Mouse (Mus musculus) intestine, embryonic 16.5 days (tissue): ENCODE data around the gene Hist1h2bk. TPM values are rescaled to one million over a fixed set of nuclear protein-coding genes. Genes with fewer than 3 reads are reported as not detected.

Experiments
- ATAC-seq: fragments of 200-750 bp; cut with Nextera tagmentation; 2 replicates; pipeline ENCODE4 v1.8.0; 2017; ENCODE audit warnings: moderate TSS enrichment, moderate library complexity
- H3K27ac ChIP-seq: fragments of 300-500 bp; sonication (generic); 2 replicates; pipeline ENCODE4 v1.5.1; 2014; ENCODE audit warnings: mild to moderate bottlenecking, low read length
- H3K27me3 ChIP-seq: fragments of 300-500 bp; sonication (generic); replicated peaks from 2 replicates; pipeline ENCODE4 v1.6.1; 2014; ENCODE audit warnings: low read length, control low read depth, mixed read lengths; ENCODE audit not compliant: control insufficient read depth, insufficient read depth
- H3K36me3 ChIP-seq: fragments of 300-500 bp; sonication (generic); 2 replicates; pipeline ENCODE4 v1.6.1; 2014; ENCODE audit warnings: low read length, control low read depth; ENCODE audit not compliant: control insufficient read depth, insufficient read depth
- H3K4me1 ChIP-seq: fragments of 300-500 bp; sonication (generic); 2 replicates; pipeline ENCODE4 v1.6.1; 2014; ENCODE audit warnings: low read length, control low read depth, mixed read lengths; ENCODE audit not compliant: control insufficient read depth, insufficient read depth
- H3K4me2 ChIP-seq: fragments of 300-500 bp; sonication (generic); 2 replicates; pipeline ENCODE4 v1.6.1; 2014; ENCODE audit warnings: low read depth, low read length, control low read depth
- H3K4me3 ChIP-seq: fragments of 300-500 bp; sonication (generic); 2 replicates; pipeline ENCODE4 v1.5.1; 2014; ENCODE audit warnings: mild to moderate bottlenecking, low read length
- H3K9ac ChIP-seq: fragments of 300-500 bp; sonication (generic); 2 replicates; pipeline ENCODE4 v1.6.1; 2014; ENCODE audit warnings: low read depth, low read length
- H3K9me3 ChIP-seq: fragments of 300-500 bp; sonication (generic); 2 replicates; pipeline ENCODE4 v1.6.1; 2016; ENCODE audit warnings: low read length, control low read depth; ENCODE audit not compliant: control insufficient read depth
- WGBS: fragments of 180-500 bp; shearing (Covaris S2); extraction: QIAGEN DNeasy Blood & Tissue Kit; methylation state at CpG from one replicate; pipeline ENCODE4 v1.1.7; 2014; 5-methylcytosine and 5-hydroxymethylcytosine counted together
- polyA plus RNA-seq: library from polyadenylated mRNA; unstranded; fragments of >200 nt; fragmentation: Nextera tagmentation; extraction: Ambion mirVana; gene quantifications from 2 replicates; pipeline ENCODE4 v1.2.1, GENCODE M21; 2015

Hist1h2bk gene
- polyA plus RNA-seq, 1 experiment from 2014 or later: 1.8 TPM

DNA sequence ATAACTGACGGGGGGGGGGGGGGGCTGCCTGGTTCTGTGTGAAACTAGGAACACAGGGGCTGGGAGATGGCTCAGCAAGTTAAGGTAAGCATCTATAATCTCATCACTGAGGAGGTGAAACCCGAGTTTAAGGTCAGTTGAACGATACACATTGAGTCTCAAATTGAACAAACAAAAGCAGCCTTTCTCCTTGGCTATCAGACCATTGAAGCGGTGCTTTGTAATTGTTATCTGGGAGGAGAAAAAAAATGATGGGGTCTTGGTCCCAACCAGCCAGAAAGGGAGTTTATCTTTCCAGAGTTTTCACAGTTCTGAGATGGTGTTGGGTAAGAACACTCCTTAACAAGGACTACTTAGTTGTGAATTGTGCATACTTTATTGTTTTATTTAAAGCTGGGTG is 37.8 kb upstream of the Hist1h2bk start:
- 7% methylated on average over 4 of the region's 4 CpGs for WGBS
- H3K4me2 ChIP-seq: no peak overlapping the region
- no peaks in the 10 kb centered on the region for H3K4me1 ChIP-seq

DNA sequence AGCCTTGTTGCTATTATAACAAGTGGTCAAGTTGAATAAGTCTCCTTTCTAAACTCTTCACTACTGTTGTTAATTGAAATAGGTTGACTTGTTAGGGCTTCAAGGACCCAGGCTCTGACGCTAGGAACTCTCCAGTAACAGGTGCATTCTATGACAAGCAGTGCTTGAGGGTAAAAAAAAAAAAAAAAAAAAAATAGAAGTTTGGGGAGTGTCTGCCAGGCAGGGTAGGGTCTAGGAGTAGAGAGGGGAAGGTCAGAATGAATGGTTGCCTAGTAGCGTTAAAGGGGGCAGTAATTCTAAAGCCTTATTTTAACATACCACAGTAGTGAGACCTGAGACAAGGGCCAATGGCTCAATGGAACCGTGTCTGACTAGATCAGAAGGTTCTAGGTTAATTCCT is 37.3 kb upstream of the Hist1h2bk start:
- no peak overlapping the region for H3K4me2 ChIP-seq
- H3K27me3 ChIP-seq: peaks cover 62% of the 10 kb centered on the region
- H3K9me3 ChIP-seq: no peaks in the 10 kb centered on the region
- no peak overlapping the region for H3K9ac ChIP-seq
- no peak for ATAC-seq
- H3K4me1 ChIP-seq: no peaks in the 10 kb centered on the region
- WGBS: 34% methylated on average over 3 of the region's 3 CpGs
- no peak overlapping the region for H3K4me3 ChIP-seq
- no peaks in the 10 kb centered on the region for H3K36me3 ChIP-seq
- H3K27ac ChIP-seq: no peak overlapping the region

More for the DNA sequence above, 37.8 kb upstream of the Hist1h2bk start:
- peaks cover 56% of the 10 kb centered on the region for H3K27me3 ChIP-seq
- no peaks in the 10 kb centered on the region for H3K36me3 ChIP-seq
- H3K9ac ChIP-seq: no peak overlapping the region
- no peak overlapping the region for H3K27ac ChIP-seq
- no peaks in the 10 kb centered on the region for H3K9me3 ChIP-seq
- 0 out of 2 replicates have a peak overlapping the region, but pooled peaks have one; percentile 41 for H3K4me3 ChIP-seq
- ATAC-seq: no peak

DNA sequence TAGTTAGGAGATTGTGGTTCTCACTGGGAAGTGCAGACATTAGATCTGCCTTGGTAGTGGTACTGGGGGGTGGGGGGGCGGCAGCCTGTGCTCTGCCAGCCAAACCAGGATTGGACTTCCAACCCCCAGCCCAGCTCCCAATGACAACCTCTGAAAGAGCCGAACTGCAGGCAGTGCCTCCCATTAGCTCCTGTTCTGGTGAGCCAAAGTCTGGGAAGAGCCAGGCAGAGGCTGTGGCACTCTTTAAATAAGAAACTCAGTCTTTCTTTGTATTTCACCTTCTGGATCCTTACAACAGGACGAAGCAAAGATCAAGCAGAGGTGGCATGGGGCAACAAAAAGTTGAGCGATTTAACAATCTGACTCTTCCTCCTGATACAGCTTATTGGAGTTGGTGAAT is 36.5 kb upstream of the Hist1h2bk start:
- Histone ChIP-seq H3K27ac (no peak overlapping the region), H3K4me1 (no peaks in the 10 kb centered on the region), H3K9ac (no peak overlapping the region), H3K4me3 (no peak overlapping the region), H3K4me2 (no peak overlapping the region), H3K36me3 (no peaks in the 10 kb centered on the region), H3K27me3 (peaks cover 67% of the 10 kb centered on the region), H3K9me3 (no peaks in the 10 kb centered on the region)
- ATAC-seq: no peak
- WGBS: 43% methylated on average over 4 of the region's 4 CpGs

DNA sequence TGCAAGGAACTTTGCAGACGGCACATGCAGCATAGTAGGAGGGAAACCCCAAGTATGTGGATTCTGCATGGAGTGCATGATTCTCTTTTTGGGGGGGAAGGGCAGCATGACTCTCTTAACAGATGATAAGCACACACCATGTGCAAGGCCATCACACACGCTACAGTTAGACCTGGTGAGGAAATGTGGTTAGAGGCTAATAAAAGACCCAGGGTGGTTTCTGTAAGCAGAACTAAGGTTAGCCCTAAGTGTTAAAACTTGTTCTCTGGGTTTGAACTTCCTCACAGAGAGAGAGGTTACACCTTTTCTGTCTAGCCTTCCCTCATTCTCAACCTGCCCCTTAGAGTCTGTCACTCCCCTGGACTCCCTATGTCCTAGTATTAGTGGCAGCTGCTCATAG is 34.3 kb upstream of the Hist1h2bk start:
- no peak overlapping the region for H3K4me3 ChIP-seq
- H3K4me1 ChIP-seq: 0 out of 2 replicates have a peak, but pooled peaks cover 7% of the 10 kb centered on the region
- no peaks in the 10 kb centered on the region for H3K36me3 ChIP-seq
- H3K27me3 ChIP-seq: peaks cover 74% of the 10 kb centered on the region
- H3K27ac ChIP-seq: no peak overlapping the region
- no peak for ATAC-seq
- no peak overlapping the region for H3K9ac ChIP-seq
- no peaks in the 10 kb centered on the region for H3K9me3 ChIP-seq
- 66% methylated on average over 2 of the region's 2 CpGs for WGBS
- H3K4me2 ChIP-seq: no peak overlapping the region

DNA sequence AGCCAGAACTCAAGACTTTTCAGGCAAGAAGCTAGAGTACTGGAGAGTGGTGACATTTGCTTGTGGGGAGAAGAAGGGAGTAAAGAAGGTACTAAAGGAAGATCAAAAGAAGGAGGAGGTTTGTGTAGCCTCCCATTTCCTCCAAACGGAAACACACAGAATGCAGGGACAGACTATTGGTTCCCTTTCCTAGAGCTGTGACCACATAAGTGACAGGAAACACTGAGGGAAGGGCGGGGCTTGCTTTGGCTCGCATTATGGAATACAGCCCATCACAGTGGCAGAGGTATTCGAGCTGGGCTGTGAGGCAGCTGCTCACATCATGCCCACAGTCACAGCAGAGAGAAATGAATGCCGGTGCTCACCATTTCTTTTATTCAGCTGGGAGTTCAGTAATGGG is 33.8 kb upstream of the Hist1h2bk start:
- Histone ChIP-seq H3K36me3 (no peaks in the 10 kb centered on the region), H3K4me1 (peaks cover 10% of the 10 kb centered on the region; the same call in 1 of the 2 replicates), H3K9me3 (no peaks in the 10 kb centered on the region), H3K4me2 (no peak overlapping the region), H3K27ac (no peak overlapping the region), H3K27me3 (peaks cover 76% of the 10 kb centered on the region), H3K9ac (no peak overlapping the region), H3K4me3 (no peak overlapping the region)
- ATAC-seq: no peak
- WGBS: 28% methylated on average over 5 of the region's 5 CpGs

DNA sequence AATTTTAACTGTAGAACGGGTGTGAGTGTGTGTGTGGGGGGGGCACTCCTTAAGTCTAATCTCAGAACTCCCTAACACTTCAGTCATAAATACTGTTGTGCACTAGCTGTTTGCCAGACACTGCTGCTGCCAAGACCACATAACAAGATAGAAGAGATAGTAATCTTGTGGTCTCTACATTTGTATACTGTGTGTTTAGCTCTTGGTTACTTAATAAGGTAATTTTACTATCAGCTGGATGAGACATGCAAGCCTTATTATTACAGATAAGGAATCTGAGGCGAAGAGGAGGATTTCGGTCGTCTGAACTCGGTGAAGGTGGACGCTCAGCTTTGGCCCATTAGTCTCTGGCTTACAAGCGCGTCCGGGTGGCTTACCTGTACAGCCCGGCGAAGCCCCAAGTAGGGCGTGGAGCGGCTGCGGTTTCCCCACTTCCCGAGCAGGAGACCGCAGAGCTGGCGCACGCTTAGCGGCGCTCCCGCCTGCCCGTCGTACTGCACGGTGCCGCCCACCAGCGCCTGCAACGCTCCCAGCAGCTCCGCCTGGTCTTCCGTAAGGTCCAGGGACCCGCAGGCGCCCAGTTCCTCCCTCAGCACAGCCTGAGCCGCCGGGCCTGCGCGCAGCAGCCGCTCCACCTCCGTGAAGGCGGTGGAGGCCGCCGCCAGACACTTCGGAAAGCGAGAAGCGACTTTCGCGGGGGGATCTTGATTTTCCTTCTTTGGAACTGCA is 29.9 kb upstream of the Hist1h2bk start:
- Histone ChIP-seq H3K4me1 (peaks cover 15% of the 10 kb centered on the region; the same call in 1 of the 2 replicates), H3K27ac (peak overlapping the region; percentile 45)
- under 1% methylated on average over 45 of the region's 45 CpGs for WGBS

DNA sequence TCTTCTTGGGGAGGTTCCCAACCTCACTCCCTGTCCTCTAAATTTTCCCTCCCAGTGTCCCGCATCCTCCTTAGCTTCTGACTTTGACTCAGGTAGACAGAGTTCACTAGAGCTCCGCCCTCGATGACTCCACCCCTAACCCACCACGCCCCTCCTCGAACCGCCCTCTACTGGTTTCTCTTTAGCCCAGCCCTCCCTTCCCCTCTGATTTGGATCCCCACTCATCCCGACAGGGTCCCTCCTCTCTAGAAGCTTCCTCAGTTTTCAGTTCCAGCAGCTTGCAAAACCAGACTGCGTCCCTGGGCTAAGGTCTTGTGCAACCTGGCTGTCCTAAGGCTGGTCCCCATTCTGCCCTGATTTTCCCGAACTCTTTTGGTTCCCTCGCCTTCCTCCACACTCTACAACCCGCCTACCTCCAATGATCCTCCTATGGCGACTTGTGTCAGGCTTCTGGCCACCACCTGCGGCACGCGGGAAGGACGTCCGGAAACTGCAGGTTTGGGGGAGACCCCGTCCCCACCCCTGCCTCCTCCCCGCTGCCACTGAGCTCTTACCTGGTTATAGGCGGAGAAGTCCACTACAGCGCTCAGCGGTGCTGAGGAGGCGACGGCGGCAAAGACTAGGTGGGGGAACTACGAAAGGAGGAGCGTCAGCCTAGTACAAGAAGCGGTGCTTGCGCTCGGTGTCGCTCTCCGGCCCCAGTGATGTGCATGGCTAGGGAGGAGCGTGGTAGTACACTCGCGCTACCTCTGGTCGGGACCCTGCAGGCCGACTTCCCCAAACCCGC is 29.1 kb upstream of the Hist1h2bk start:
- Histone ChIP-seq H3K9ac (peak overlapping the region; percentile 69), H3K4me1 (peaks cover 15% of the 10 kb centered on the region; the same call in 1 of the 2 replicates), H3K4me3 (peak overlapping the region; percentile 69), H3K9me3 (no peaks in the 10 kb centered on the region), H3K36me3 (no peaks in the 10 kb centered on the region), H3K27ac (peak overlapping the region; percentile 45), H3K27me3 (peaks cover 80% of the 10 kb centered on the region), H3K4me2 (peak overlapping the region; percentile 96)
- under 1% methylated on average over 38 of the region's 38 CpGs for WGBS
- ATAC-seq: peak; percentile 95

More for the DNA sequence above, 29.9 kb upstream of the Hist1h2bk start:
- ATAC-seq: peak; percentile 93
- H3K4me2 ChIP-seq: peak overlapping the region; percentile 96
- H3K4me3 ChIP-seq: peak overlapping the region; percentile 69
- peak overlapping the region; percentile 69 for H3K9ac ChIP-seq
- no peaks in the 10 kb centered on the region for H3K9me3 ChIP-seq
- peaks cover 83% of the 10 kb centered on the region for H3K27me3 ChIP-seq
- no peaks in the 10 kb centered on the region for H3K36me3 ChIP-seq

DNA sequence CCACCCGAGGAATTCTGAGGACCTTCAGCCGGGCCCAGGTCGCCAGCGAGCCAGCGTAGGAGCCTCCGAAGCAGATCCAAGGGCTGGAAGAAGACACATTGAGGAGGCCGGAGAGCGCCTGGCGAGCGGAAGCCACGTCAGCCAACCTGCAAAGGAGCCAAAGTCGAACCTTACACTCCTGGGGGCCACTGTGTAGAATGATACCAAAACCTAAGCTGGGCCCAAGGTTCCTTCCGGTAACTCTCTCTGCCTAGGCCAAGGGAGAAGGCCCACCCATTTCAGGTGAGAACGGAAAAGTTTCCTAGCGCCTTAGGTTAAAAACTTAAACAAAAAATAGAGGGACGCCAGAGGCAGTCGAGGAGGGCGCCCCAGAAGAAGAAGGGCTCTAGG is 28.6 kb upstream of the Hist1h2bk start:
- Histone ChIP-seq H3K27me3 (peaks cover 76% of the 10 kb centered on the region), H3K27ac (no peak overlapping the region), H3K4me1 (peaks cover 15% of the 10 kb centered on the region; the same call in 1 of the 2 replicates), H3K4me3 (peak overlapping the region; percentile 69), H3K36me3 (no peaks in the 10 kb centered on the region), H3K9ac (peak overlapping the region; percentile 64), H3K9me3 (no peaks in the 10 kb centered on the region), H3K4me2 (peak overlapping the region; percentile 96)
- 3% methylated on average over 18 of the region's 18 CpGs for WGBS
- ATAC-seq: no peak; the same call in 1 of the 2 replicates

DNA sequence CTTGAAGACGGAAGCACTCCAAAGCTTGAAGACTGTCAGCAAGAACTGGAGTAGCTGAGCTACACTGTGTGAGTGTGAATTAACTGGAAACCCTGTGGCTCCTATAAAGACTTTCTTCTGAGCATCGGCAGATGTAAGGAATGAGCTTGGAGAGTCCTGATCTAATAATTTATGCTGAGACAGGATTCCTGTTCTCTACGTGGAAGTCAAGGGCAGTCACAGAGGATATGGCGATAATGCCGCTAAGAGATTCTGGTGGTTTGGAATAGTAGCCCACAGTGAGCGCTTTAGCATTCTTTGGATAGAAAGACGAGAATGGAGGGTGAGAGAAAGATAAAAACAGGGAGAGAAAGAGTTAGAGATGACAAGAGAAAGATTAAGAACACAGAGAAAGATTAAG is 27.8 kb upstream of the Hist1h2bk start:
- ATAC-seq: no peak
- 54% methylated on average over 7 of the region's 7 CpGs for WGBS

More for the DNA sequence above, 27.8 kb upstream of the Hist1h2bk start:
- peaks cover 75% of the 10 kb centered on the region for H3K27me3 ChIP-seq
- H3K4me2 ChIP-seq: no peak overlapping the region
- no peak overlapping the region for H3K9ac ChIP-seq
- H3K9me3 ChIP-seq: no peaks in the 10 kb centered on the region
- H3K4me1 ChIP-seq: peaks cover 15% of the 10 kb centered on the region; the same call in 1 of the 2 replicates
- no peak overlapping the region for H3K4me3 ChIP-seq
- no peak overlapping the region for H3K27ac ChIP-seq
- no peaks in the 10 kb centered on the region for H3K36me3 ChIP-seq
